Mouse (Mus musculus): ENCODE data around the gene 2300009A05Rik. TPM values are rescaled to one million over a fixed set of nuclear protein-coding genes. Genes with fewer than 3 reads are reported as not detected.

2300009A05Rik gene
- polyA plus RNA-seq (2015; fragmentation: Nextera tagmentation; extraction: Ambion mirVana): 34.1 and 38.5 TPM in 2 replicates

GRCm38 (mm10) chr9:63398611-63399462 is at the start of gene 2300009A05Rik:
2300009A05Rik (minus strand) TSS chr9:63399246.
- Histone ChIP-seq H3K4me1 (replicated peaks; ENCODE audit: control insufficient read depth, insufficient read depth, low read length) (peaks cover 9% of the 10 kb centered on the region), H3K36me3 (ENCODE audit: control insufficient read depth, insufficient read depth, low read length) (no peaks in the 10 kb centered on the region), H3K4me2 (ENCODE audit: low read depth, low read length) (peak within 1 kb of the TSS; percentile 90), H3K27me3 (ENCODE audit: control insufficient read depth, insufficient read depth, low read depth, low read length) (no peaks in the 10 kb centered on the region), H3K4me3 (ENCODE audit: low read length) (peak within 1 kb of the TSS; percentile 90), H3K27ac (ENCODE audit: low read length) (peak within 1 kb of the TSS; percentile 82), H3K9me3 (ENCODE audit: control insufficient read depth, low read length) (no peaks in the 10 kb centered on the region), H3K9ac (ENCODE audit: low read length) (peak within 1 kb of the TSS; percentile 89)
- peak; percentile 100 for ATAC-seq (ENCODE audit: low read depth)
- under 1% methylated on average over 74 of the region's 74 CpGs for WGBS

- Histone ChIP-seq H3K4me3 (ENCODE audit: low read length) (no peak overlapping the region), H3K9me3 (ENCODE audit: control insufficient read depth, low read length) (no peaks in the 10 kb centered on the region), H3K4me2 (ENCODE audit: low read depth, low read length) (no peak overlapping the region), H3K4me1 (replicated peaks; ENCODE audit: control insufficient read depth, insufficient read depth, low read length) (no peaks in the 10 kb centered on the region), H3K27ac (ENCODE audit: low read length) (no peak overlapping the region), H3K9ac (ENCODE audit: low read length) (no peak overlapping the region), H3K27me3 (ENCODE audit: control insufficient read depth, insufficient read depth, low read depth, low read length) (no peaks in the 10 kb centered on the region; the same call in 1 of the 2 replicates), H3K36me3 (ENCODE audit: control insufficient read depth, insufficient read depth, low read length) (no peaks in the 10 kb centered on the region)
- 59% methylated on average over 6 of the region's 6 CpGs for WGBS
- no peak for ATAC-seq (ENCODE audit: low read depth)
These were observed 44.6 kb upstream of the 2300009A05Rik start for GRCm38 (mm10) chr9:63443695-63444094.

GRCm38 (mm10) chr9:63430652-63431051 is 31.6 kb upstream of the 2300009A05Rik start:
- Histone ChIP-seq H3K36me3 (ENCODE audit: control insufficient read depth, insufficient read depth, low read length) (no peaks in the 10 kb centered on the region), H3K9me3 (ENCODE audit: control insufficient read depth, low read length) (no peaks in the 10 kb centered on the region), H3K27ac (ENCODE audit: low read length) (no peak overlapping the region), H3K4me3 (ENCODE audit: low read length) (no peak overlapping the region), H3K9ac (ENCODE audit: low read length) (no peak overlapping the region), H3K4me2 (ENCODE audit: low read depth, low read length) (no peak overlapping the region), H3K27me3 (ENCODE audit: control insufficient read depth, insufficient read depth, low read depth, low read length) (no peaks in the 10 kb centered on the region), H3K4me1 (replicated peaks; ENCODE audit: control insufficient read depth, insufficient read depth, low read length) (no peaks in the 10 kb centered on the region)
- no peak for ATAC-seq (ENCODE audit: low read depth)
- 76% methylated on average over 1 of the region's 1 CpGs for WGBS

- Histone ChIP-seq H3K27me3 (ENCODE audit: control insufficient read depth, insufficient read depth, low read depth, low read length) (no peaks in the 10 kb centered on the region), H3K36me3 (ENCODE audit: control insufficient read depth, insufficient read depth, low read length) (no peaks in the 10 kb centered on the region), H3K4me1 (replicated peaks; ENCODE audit: control insufficient read depth, insufficient read depth, low read length) (no peaks in the 10 kb centered on the region), H3K9ac (ENCODE audit: low read length) (no peak overlapping the region), H3K4me3 (ENCODE audit: low read length) (no peak overlapping the region), H3K27ac (ENCODE audit: low read length) (no peak overlapping the region), H3K9me3 (ENCODE audit: control insufficient read depth, low read length) (no peaks in the 10 kb centered on the region), H3K4me2 (ENCODE audit: low read depth, low read length) (no peak overlapping the region)
- no peak for ATAC-seq (ENCODE audit: low read depth)
- WGBS: 45% methylated on average over 9 of the region's 9 CpGs
These were observed 22.2 kb upstream of the 2300009A05Rik start for GRCm38 (mm10) chr9:63421096-63421736.

- 42% methylated on average over 6 of the region's 6 CpGs for WGBS
- H3K9me3 ChIP-seq (ENCODE audit: control insufficient read depth, low read length): no peaks in the 10 kb centered on the region
These were observed 21.4 kb upstream of the 2300009A05Rik start for GRCm38 (mm10) chr9:63420396-63420795.

GRCm38 (mm10) chr9:63400176-63400575 is 1.1 kb upstream of the 2300009A05Rik start:
- H3K4me2 ChIP-seq (ENCODE audit: low read depth, low read length): no peak overlapping the region
- no peaks in the 10 kb centered on the region for H3K36me3 ChIP-seq (ENCODE audit: control insufficient read depth, insufficient read depth, low read length)
- no peak overlapping the region for H3K9ac ChIP-seq (ENCODE audit: low read length)
- no peak overlapping the region for H3K4me3 ChIP-seq (ENCODE audit: low read length)
- H3K9me3 ChIP-seq (ENCODE audit: control insufficient read depth, low read length): no peaks in the 10 kb centered on the region
- no peak overlapping the region for H3K27ac ChIP-seq (ENCODE audit: low read length)
- ATAC-seq (ENCODE audit: low read depth): no peak
- peaks cover 9% of the 10 kb centered on the region for H3K4me1 ChIP-seq (replicated peaks; ENCODE audit: control insufficient read depth, insufficient read depth, low read length)
- 76% methylated on average over 1 of the region's 1 CpGs for WGBS
- no peaks in the 10 kb centered on the region for H3K27me3 ChIP-seq (ENCODE audit: control insufficient read depth, insufficient read depth, low read depth, low read length)

More at GRCm38 (mm10) chr9:63420396-63420795, 21.4 kb upstream of the 2300009A05Rik start:
- H3K36me3 ChIP-seq (ENCODE audit: control insufficient read depth, insufficient read depth, low read length): no peaks in the 10 kb centered on the region
- H3K4me2 ChIP-seq (ENCODE audit: low read depth, low read length): no peak overlapping the region
- H3K27ac ChIP-seq (ENCODE audit: low read length): no peak overlapping the region
- H3K9ac ChIP-seq (ENCODE audit: low read length): no peak overlapping the region
- H3K4me1 ChIP-seq (replicated peaks; ENCODE audit: control insufficient read depth, insufficient read depth, low read length): no peaks in the 10 kb centered on the region
- no peak overlapping the region for H3K4me3 ChIP-seq (ENCODE audit: low read length)
- H3K27me3 ChIP-seq (ENCODE audit: control insufficient read depth, insufficient read depth, low read depth, low read length): no peaks in the 10 kb centered on the region
- no peak for ATAC-seq (ENCODE audit: low read depth)

GRCm38 (mm10) chr9:63399463-63399815 is 393 bp upstream of the 2300009A05Rik start:
- peak overlapping the region; percentile 90 for H3K4me3 ChIP-seq (ENCODE audit: low read length)
- peak overlapping the region; percentile 90 for H3K4me2 ChIP-seq (ENCODE audit: low read depth, low read length)
- H3K36me3 ChIP-seq (ENCODE audit: control insufficient read depth, insufficient read depth, low read length): no peaks in the 10 kb centered on the region
- H3K9ac ChIP-seq (ENCODE audit: low read length): peak overlapping the region; percentile 89
- H3K4me1 ChIP-seq (replicated peaks; ENCODE audit: control insufficient read depth, insufficient read depth, low read length): peaks cover 9% of the 10 kb centered on the region
- WGBS: 3% methylated on average over 8 of the region's 8 CpGs
- H3K27ac ChIP-seq (ENCODE audit: low read length): peak overlapping the region; percentile 65
- no peaks in the 10 kb centered on the region for H3K9me3 ChIP-seq (ENCODE audit: control insufficient read depth, low read length)
- no peaks in the 10 kb centered on the region for H3K27me3 ChIP-seq (ENCODE audit: control insufficient read depth, insufficient read depth, low read depth, low read length)
- ATAC-seq (ENCODE audit: low read depth): peak; percentile 40

GRCm38 (mm10) chr9:63395612-63396011 is 3.4 kb downstream of the 2300009A05Rik start:
- no peaks in the 10 kb centered on the region for H3K9me3 ChIP-seq (ENCODE audit: control insufficient read depth, low read length)
- H3K4me2 ChIP-seq (ENCODE audit: low read depth, low read length): no peak overlapping the region
- H3K4me3 ChIP-seq (ENCODE audit: low read length): no peak overlapping the region
- H3K27ac ChIP-seq (ENCODE audit: low read length): no peak overlapping the region
- H3K27me3 ChIP-seq (ENCODE audit: control insufficient read depth, insufficient read depth, low read depth, low read length): no peaks in the 10 kb centered on the region
- no peaks in the 10 kb centered on the region for H3K36me3 ChIP-seq (ENCODE audit: control insufficient read depth, insufficient read depth, low read length)
- no peak overlapping the region for H3K9ac ChIP-seq (ENCODE audit: low read length)
- 83% methylated on average over 7 of the region's 7 CpGs for WGBS
- ATAC-seq (ENCODE audit: low read depth): no peak
- H3K4me1 ChIP-seq (replicated peaks; ENCODE audit: control insufficient read depth, insufficient read depth, low read length): peaks cover 9% of the 10 kb centered on the region

GRCm38 (mm10) chr9:63391307-63391706 is 7.7 kb downstream of the 2300009A05Rik start:
- Histone ChIP-seq H3K4me2 (ENCODE audit: low read depth, low read length) (no peak overlapping the region), H3K4me1 (replicated peaks; ENCODE audit: control insufficient read depth, insufficient read depth, low read length) (no peaks in the 10 kb centered on the region), H3K27ac (ENCODE audit: low read length) (no peak overlapping the region), H3K27me3 (ENCODE audit: control insufficient read depth, insufficient read depth, low read depth, low read length) (no peaks in the 10 kb centered on the region), H3K9me3 (ENCODE audit: control insufficient read depth, low read length) (no peaks in the 10 kb centered on the region), H3K4me3 (ENCODE audit: low read length) (no peak overlapping the region), H3K36me3 (ENCODE audit: control insufficient read depth, insufficient read depth, low read length) (no peaks in the 10 kb centered on the region), H3K9ac (ENCODE audit: low read length) (no peak overlapping the region)
- 64% methylated on average over 2 of the region's 2 CpGs for WGBS
- ATAC-seq (ENCODE audit: low read depth): no peak
